Mouse (Mus musculus): ENCODE measurements around the gene Cntn5.

Cntn5 gene

DNA sequence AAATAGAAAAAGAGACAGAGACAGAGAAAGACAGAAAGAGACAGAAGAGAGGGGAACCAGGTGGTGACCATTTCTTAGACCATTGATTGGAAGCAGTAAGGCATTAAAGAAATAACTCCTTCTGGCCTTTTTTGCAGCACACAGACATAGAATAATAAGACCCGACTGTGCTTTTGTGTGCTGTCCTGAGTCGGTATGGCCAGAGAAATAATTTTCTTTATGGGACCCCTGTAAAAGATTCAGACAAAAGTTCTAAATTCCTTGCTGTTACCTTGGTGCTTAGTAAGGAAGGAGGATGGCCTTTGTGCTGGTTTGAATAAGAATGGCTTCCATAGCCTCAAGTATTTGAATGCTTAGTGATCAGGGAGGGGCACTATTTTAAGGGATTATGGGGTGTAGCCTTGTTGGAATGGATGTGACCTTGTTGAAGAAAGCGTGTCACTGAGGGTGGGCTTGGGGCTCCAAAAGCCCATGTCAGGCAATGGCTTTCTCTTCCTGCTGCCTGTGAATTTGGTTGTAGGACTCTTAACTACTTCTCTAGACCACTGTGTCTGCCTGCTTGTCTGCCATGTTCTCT is 455.5 kb downstream of the Cntn5 start:
- in situ Hi-C loops (cut with MboI, MseI), result loop anchor here (10.0 kb wide), 1 partner anchor 574 kb away; no protein-coding TSS in a partner anchor

DNA sequence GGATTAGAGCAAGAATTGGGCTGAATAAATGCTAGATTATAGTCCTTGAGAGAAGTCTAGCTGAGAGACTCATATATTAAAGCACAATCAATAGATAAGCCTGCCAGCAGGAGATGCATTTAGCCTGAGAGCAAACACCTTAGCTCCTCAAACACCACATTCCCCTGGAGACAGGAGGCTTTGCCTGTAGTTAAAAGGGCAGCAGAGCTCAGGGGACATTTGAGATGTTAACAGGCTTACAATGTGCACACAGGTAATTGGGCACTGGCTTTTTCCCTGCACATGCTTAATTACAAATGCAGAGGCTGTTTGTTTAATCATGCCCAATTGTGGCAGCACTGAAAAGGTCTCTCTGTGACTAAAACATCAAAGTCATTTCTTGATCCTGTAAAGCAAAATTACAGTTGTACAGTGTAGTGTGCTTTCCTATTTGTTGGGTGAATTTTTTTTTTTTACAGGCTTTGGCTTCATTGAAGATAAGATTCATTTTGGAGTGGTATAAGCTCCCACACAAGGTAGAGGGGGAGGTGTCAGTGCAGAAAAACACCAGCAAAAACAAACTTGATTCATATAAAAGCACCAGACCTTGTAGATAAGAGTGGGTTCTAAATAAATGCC is 457.2 kb downstream of the Cntn5 start:
- in situ Hi-C loops (cut with MboI, MseI), result loop anchor here (10.0 kb wide), 1 partner anchor 573 kb away; no protein-coding TSS in a partner anchor

DNA sequence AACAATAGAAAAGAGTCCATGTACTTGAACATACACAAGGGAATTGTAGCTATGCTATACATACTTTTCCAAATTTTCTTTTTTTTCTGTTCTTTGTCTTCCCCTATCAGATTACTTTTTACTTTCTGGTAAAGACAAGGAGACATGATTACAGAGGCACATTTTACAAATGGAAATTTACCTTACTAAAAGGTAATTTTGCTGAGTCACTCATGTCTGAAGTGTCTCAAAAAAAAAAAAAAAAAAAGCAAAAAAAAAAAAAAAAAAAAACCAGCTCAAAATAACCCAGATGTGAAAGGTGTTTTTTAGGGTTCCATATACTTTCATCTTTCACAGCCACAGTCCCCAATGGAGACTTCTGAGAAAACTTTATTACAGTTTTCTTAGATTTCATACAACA is 492.5 kb downstream of the Cntn5 start:
- in situ Hi-C loops (cut with MboI, MseI), result no loop called here

DNA sequence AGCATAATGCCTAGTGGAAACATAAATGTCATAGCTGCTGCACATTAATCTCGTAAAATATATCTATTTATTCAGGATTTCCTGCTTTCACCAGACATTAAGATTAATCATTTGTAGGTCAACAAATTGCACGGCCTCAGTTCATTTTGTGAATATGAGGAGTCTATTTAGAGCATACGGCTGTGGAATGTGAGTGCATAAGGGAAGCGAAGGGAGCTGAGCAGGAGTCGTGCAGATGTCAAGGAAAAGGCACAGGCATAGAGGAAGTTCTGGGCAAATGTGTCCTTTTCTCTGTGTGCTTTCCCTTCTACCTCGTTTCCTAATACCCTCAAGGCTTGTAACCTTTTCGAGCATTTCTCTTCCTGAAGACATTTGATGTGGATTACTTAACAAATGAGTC is 504.5 kb downstream of the Cntn5 start:
- in situ Hi-C loops (cut with MboI, MseI), result no loop called here

DNA sequence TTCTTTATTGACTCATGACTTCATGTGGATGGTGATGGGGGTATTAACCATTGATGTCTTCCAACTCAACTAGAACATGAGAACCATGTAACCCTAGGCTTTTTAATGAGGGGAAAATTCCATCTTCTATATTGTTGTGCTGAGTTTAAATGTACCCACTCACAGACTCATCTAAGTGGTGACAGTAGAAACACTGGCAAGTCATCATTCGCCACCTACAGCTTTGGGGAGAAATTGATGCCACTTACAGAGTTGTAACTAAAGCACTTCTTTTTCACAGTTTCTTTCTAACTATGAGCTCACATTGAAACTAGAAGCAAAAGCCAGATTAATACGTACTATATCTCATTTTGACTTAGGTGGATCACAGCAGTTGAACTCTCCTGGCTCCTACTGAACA is 514.7 kb downstream of the Cntn5 start:
- in situ Hi-C loops (cut with MboI, MseI), result no loop called here

DNA sequence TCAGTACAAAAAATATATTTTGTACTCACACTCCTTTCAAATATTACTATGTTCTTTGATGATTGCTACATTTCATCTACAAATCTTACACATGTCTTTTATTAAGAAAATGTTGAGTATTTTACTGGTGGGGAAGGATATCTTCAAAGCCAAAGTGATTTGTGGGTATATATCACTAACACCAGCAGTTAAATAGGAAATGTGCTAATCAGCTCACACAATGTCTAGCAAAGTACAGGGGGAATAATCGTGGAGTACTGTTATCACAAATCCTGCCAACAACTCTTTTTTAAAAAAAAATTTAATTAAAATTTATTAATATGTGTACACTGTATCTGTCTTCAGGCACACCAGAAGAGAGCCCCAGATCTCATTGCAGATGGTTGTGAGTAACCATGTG is 520.1 kb downstream of the Cntn5 start:
- in situ Hi-C loops (cut with MboI, MseI), result no loop called here

DNA sequence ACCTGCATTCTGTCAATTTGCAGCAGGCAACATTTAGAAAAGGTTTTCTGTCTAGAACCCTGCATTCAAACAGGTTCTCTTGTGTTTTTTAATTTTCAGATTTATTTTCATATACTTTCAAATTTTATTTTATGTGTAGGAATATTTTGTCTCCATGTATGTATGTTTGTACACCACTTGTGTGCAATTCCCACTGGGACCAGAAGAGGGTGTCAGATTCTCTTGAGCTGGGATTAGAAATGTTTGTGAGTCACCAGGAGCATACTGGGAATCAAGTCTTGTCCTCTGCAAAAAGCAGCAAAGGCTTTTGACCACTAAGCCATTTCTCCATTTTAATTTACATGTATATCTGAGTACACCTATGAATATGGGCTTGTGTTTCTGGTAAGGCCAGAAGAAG is 521.4 kb downstream of the Cntn5 start:
- in situ Hi-C loops (cut with MboI, MseI), result no loop called here

DNA sequence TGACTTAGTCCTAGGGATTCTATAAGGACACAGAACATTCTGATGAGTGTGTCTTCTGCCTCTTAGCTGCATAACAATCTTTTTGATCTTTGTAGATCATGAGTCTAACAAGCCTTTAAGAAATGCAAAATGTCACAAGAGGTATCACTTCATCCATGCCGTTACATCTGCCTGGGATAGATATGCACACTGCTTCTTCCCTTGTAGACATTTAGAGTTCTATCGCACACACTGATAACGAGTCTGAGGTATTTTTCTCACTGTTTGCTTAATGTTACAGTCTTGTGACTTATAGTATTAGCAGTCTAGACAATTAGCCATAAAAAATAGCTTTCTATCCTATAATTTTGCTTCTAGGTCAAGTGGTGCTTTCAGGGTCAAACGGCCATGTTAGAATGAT is 522.9 kb downstream of the Cntn5 start:
- in situ Hi-C loops (cut with MboI, MseI), result no loop called here

DNA sequence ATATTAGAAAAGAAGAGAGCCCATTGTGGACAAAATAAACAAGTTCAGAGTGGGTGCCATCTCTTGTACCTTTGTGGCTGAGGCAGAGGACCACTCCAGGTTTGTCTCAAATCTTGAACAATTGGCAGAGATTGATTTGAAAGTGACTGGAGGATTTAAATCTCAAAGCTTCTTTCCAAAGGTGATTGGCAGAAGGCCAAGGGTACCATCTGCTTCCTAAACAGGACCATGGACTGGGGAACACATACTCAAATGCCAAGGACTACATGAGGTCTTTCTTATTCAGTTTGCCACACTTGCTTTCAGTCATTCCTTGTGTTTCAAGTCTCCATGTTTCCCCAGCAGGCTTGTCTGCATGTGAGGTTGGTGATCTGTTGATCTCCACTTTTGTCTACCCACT is 528.3 kb downstream of the Cntn5 start:
- in situ Hi-C loops (cut with MboI, MseI), result no loop called here

DNA sequence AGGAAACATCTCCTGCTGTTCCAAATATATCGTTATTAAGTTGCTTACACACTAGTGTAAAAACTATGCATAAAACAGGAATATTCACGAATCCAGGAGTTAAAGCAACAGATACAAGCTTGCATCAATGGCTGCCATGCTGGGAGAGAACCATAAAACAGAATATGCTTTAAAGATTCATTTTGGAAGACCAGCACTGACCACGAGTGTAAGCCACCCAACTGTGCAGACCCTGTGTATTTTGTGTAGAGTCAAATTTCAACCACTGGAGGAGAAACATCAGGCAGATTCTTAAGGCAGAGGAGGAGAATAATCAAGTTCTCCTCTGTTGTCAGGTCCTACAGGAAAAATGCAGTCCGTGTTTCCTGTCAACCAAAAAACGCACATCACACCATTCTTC is 535.6 kb downstream of the Cntn5 start:
- in situ Hi-C loops (cut with MboI, MseI), result no loop called here

DNA sequence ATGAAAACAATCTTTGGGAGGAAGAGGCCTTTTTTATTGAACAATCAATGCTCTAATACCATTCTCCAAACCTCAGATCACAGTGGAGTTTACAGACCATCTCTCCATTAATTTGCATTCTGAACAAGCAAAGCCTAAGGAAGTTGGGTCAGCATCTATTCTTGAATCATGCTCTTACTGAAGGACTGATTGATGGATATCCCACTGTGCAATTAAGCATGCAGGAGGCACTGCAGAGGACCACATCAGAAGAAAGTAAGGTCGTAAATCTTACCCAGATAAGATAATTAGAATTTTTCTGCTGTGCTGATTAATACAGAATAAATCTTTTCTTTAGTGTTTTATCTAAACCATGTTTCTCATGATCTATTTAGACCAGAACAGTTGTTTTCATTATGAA is 536.2 kb downstream of the Cntn5 start:
- in situ Hi-C loops (cut with MboI, MseI), result no loop called here

DNA sequence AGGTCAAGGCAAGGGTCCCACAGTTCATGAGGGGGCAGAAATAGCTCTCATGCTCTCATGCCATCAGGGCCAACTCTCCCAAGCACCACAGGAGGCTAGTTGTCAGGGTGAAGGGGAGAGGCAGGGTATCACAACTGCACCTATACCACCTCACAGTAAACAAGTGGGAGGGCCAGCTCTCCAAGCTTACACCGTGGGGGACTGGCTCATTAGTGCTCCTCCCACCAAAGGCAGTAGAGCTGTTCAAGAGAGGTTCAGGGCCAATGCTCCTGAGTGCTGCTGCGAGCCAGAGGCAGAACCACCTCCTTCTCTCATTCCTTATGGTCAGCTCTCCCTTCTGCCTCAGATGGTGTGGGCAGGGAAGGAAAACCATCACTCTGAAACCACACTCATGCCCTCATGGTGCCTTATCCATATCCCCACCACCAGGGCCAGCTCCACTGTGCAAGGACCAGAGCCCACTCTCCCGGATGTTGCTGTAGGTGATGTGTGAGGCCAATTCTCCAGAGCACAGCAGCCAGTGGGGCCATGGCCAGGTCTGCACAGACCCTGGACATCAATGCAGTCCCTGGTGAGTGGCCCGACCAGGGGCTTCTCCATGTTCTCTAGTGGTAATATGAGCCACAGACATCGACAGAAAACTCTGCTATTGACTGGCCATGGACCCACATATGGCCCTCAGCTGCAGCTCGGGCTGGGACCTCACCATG is 538.2 kb downstream of the Cntn5 start:
- in situ Hi-C loops (cut with MboI, MseI), result no loop called here

DNA sequence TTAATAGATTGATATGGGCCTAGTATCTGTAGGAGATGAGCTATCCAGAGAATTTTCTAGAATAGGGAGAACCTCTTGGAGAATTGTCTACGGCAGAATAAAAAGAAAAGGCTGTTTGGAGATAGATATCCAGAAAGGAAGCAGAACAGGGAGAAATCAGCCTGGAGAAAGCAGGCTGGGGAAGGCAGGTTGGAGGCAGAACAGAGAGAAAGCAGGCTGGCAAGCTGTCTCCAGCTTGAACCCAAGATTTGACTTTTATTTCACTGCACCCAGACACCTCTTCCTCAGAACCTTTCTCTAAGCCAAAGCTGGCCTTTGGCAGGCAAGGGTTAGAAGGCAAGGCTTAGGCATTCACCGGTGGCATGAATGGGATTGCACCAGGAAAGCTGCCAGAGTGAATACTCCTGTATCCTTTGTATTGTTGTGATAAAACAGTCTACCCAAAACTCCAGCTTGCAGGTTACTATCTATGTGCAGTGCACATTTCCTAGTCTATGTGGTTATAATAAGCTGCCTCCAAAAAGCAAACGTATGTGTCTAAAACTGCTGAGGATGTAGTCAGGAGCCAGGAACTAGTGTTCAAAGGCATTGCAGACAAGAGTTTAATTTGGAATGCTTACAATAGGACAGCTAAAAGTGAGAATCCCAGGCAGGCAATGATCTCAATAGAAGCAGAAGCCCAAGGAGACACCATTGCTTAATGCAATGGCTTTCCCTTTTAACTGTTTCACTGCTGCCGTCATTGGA is 553.5 kb downstream of the Cntn5 start:
- in situ Hi-C loops (cut with MboI, MseI), result no loop called here

DNA sequence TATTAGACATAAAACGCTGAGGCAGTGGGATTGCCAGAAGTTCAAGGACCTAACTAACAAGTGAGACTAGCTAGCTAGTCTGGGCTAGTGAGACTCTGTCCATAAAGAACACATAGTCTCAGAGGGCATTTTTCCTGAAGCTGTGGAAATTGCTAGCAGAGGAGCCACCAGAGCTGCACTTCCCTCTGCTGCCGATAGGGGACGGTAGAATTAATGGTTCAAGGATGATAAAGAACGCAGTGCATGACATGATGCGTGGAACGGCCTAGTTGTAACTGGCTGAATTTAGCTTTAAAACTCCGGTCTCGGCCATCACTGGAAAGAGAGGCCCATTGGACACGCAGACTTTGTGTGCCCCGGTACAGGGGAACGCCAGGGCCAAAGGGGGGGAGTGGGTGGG is 555.8 kb downstream of the Cntn5 start:
- in situ Hi-C loops (cut with MboI, MseI), result no loop called here

DNA sequence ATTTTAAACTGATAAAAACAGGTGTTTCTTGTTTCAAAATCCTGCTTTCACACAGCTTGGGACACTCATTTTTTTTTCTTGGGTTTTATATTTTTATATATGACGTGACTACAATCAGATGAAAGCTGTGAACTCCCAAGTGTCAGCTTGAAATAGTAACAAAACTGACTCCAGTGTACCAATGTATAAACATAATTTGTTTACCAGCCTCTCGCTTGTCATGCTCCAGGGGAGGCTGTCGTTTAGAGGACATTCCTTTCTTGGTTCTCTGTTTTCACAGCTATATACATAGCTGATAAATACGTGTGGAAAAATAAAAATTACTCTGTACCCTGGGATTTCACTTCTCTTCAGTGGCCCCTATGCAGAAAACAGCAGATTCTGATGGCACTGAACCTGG is 556.4 kb downstream of the Cntn5 start:
- in situ Hi-C loops (cut with MboI, MseI), result no loop called here

DNA sequence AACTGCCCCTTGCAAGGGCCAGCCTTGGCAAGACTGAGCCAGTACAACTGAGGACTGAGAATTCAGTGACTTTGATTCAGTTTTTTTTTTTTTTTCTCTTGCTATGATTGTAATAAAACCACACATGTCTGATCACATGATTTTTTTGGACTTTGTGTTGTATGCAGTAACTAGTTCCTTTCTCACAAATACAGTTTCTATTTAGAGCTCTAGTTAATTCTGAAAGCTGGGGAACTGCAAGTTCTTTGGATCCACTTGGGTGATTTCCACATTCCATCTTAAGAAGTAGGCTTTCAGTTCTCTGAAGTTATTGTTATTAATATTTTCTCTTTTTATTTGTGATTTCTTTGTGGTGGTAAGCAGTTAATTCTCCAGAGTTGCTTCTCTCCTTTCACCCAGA is 563.8 kb downstream of the Cntn5 start:
- in situ Hi-C loops (cut with MboI, MseI), result no loop called here

DNA sequence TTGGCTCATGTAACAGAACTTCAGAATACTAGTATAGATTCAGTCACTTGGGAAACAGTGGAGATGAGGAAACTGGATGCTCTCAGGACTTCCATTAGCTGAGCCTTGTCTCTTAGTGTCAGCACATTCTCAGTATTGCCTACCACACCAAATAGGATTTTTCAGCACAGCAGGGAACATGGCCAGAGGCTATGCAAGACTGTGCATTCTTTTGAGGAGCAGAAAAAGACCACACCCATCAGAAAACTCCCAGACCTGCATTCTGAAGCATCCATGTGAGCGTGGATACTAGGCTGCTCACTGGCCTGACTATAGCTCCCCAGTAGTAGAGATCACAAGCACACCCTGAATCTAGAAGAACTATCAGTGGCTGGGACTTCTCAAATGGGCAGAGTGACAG is 564.9 kb downstream of the Cntn5 start:
- in situ Hi-C loops (cut with MboI, MseI), result no loop called here

DNA sequence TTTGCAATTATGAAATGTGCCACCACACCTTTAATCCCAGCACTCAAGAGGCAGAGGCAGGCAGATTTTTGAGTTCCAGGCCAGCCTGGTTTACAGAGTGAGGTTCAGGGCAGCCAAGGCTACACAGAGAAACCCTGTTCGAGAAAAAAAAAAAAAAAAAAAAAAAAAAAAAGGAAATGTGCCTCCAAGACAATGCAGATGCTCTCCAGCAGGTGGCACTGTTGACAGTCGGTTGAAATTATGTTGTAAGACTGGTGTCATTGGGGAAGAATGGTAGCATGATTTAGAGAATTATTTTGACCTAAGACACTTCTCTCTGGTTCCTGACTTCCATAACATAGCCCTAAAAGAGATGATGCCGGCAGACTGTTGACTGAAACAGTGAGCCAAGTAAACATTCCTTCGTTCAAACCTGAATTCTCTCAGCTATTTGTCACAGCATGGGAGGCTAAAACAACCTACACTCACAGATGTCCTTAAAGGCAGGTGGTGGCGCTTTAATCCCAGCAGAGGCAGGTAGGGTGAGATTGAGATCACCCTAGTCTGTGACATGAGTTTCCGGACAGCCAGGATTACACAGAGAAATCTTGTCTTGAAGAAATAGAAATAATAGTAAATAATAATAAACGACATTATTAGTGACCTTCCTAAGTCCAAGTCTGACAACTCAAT is 579.7 kb downstream of the Cntn5 start:
- in situ Hi-C loops (cut with MboI, MseI), result no loop called here

DNA sequence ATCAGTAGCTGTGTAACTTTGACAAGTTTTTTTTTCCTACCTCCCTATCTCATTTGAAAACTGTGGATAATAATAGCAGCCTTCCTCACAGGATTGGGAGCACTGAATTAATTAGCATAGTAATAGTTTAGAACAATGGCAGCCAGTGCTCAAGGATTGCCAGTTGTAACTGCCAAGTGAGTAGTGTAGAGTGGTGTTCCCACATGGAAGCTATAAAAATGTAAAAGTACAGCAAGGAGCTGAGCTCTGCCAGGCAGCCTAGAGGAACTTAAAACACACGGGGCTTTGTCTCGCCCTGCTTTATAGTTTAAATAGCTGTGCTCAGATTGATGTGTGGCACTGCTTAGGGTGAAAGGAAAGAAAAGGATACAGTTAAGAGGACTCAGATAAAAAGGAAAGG is 635.2 kb downstream of the Cntn5 start:
- in situ Hi-C loops (cut with MboI, MseI), result no loop called here

DNA sequence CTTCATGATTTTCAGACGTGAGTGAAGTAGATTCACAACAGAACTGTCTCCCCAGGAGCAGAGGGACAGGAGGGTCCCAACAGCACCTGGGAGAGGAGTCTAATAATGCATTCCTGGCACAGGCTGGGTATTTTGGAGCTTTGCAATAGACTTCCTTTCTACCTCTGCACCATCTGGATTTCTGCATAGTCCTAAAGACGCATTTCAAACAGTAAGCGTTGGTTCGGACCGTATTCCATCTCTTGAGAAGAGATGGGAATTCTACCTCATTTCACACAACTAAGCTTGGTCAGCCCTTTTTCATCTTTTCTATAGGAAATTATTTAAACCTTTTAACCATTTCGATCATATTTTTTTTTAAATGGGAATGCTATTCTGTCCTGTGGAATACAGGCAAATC is 635.7 kb downstream of the Cntn5 start:
- in situ Hi-C loops (cut with MboI, MseI), result no loop called here

DNA sequence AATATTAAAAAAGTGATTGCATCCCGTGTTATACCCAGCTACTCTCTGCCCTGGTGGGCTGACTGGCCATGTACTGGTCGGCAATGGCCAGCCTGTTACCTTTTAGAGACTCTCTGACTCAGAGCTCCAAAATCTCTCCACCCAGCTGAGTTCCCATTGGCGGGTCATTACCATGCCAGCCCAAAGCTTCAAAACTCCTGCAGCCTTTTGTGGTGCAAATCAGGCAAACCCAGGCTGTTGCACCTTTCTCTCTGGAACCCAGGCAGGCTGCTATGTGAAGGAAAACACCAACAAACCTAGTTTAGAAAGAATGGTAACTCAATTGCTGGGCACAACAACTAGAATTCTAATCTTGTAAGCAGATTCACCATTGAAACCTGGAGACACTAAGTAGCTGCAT is 639.0 kb downstream of the Cntn5 start:
- in situ Hi-C loops (cut with MboI, MseI), result no loop called here

DNA sequence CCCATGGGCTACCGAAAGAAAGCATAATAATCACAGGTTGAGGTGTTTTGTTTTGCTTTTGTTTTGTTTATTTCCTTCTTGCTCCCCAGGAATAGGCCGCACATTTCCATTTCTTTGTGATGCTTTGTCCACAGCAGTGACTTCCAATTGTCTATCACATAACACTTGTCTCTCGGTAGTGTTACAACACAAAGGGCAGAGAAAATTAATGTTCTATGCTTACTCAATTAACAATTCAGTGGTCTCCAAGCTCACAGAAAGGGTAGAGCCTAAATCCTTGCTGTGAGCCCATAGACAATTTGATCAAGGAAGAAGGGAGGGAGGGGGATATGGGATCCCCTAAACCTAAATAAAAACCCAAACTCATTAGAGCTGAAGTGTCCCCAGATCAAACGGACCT is 671.2 kb downstream of the Cntn5 start:
- in situ Hi-C loops (cut with MboI, MseI), result no loop called here
